Mouse (Mus musculus) ES-Bruce4 (cell line): ENCODE results near the gene Ipmk. TPM values are rescaled to one million over a fixed set of nuclear protein-coding genes. Genes with fewer than 3 reads are reported as not detected.

ENCODE experiments used
- H3K27ac ChIP-seq: 2 replicates; pipeline ENCODE4 v1.5.1; 2012; ENCODE audit warnings: low read length, inconsistent platforms; ENCODE audit not compliant: insufficient read depth
- H3K27me3 ChIP-seq: 2 replicates; pipeline ENCODE4 v1.6.1; 2012; ENCODE audit warnings: mild to moderate bottlenecking, low read length, inconsistent platforms; ENCODE audit not compliant: control insufficient read depth, poor library complexity, insufficient read depth, severe bottlenecking
- H3K36me3 ChIP-seq: 2 replicates; pipeline ENCODE4 v1.6.1; 2012; ENCODE audit warnings: inconsistent platforms, mild to moderate bottlenecking, low read length, moderate library complexity; ENCODE audit not compliant: control insufficient read depth, poor library complexity, insufficient read depth, severe bottlenecking
- H3K4me1 ChIP-seq: one replicate; pipeline ENCODE4 v1.8.1; 2011; ENCODE audit warnings: low read length; ENCODE audit not compliant: control insufficient read depth, insufficient read depth
- H3K4me3 ChIP-seq: 2 replicates; pipeline ENCODE4 v1.5.1; 2011; ENCODE audit warnings: low read depth, mild to moderate bottlenecking, low read length
- H3K9ac ChIP-seq: 2 replicates; pipeline ENCODE4 v1.6.1; 2012; ENCODE audit warnings: low read depth, mild to moderate bottlenecking, inconsistent platforms; ENCODE audit not compliant: poor library complexity, severe bottlenecking
- H3K9me3 ChIP-seq: replicated peaks from 2 replicates; pipeline ENCODE4 v1.6.1; 2012; ENCODE audit warnings: mild to moderate bottlenecking, low read length, inconsistent platforms; ENCODE audit not compliant: control insufficient read depth, poor library complexity, insufficient read depth, severe bottlenecking
- CTCF ChIP-seq: IDR thresholded peaks from one replicate; pipeline ENCODE4 v1.8.1; 2011; ENCODE audit warnings: low read depth, low read length
- EP300 ChIP-seq: IDR thresholded peaks from 2 replicates; pipeline ENCODE4 v1.6.1; 2011; ENCODE audit warnings: low read depth, low read length; ENCODE audit not compliant: insufficient read depth
- POLR2A ChIP-seq: IDR thresholded peaks from one replicate; pipeline ENCODE4 v1.8.1; 2011; ENCODE audit warnings: low read length; ENCODE audit not compliant: insufficient read depth
- polyA plus RNA-seq: library from polyadenylated mRNA; stranded (reverse); fragments of >200 nt; gene quantifications from 2 replicates; pipeline ENCODE4 v1.2.4, GENCODE M21; 2011; ENCODE audit warnings: low read depth; ENCODE audit not compliant: missing spikeins, insufficient read depth, insufficient read length

Ipmk gene
- polyA plus RNA-seq, 1 experiment = 41.4 TPM

- no peaks in the 10 kb centered on the region for H3K9me3 ChIP-seq
- H3K36me3 ChIP-seq = peaks cover 17% of the 10 kb centered on the region
- no peak overlapping the region for H3K27ac ChIP-seq
- no peaks in the 10 kb centered on the region for H3K27me3 ChIP-seq
- TF ChIP-seq EP300 (no peak), POLR2A (no peak), CTCF (no peak)
- H3K4me3 ChIP-seq = no peak overlapping the region
- no peak overlapping the region for H3K9ac ChIP-seq
- H3K4me1 ChIP-seq = no peaks in the 10 kb centered on the region
Observed at GRCm38 (mm10) chr10:71331908-71332307, 15.7 kb upstream of the Ipmk start.

GRCm38 (mm10) chr10:71332376-71332775, 15.2 kb upstream of the Ipmk start:
- Histone ChIP-seq H3K4me1 (peaks cover 1% of the 10 kb centered on the region), H3K9ac (no peak overlapping the region), H3K4me3 (no peak overlapping the region), H3K36me3 (peaks cover 17% of the 10 kb centered on the region), H3K9me3 (no peaks in the 10 kb centered on the region), H3K27me3 (no peaks in the 10 kb centered on the region), H3K27ac (no peak overlapping the region)
- TF ChIP-seq CTCF (peak; percentile 43), POLR2A (no peak)

- no peak overlapping the region for H3K4me3 ChIP-seq
- peaks cover 1% of the 10 kb centered on the region for H3K4me1 ChIP-seq
- H3K36me3 ChIP-seq = peaks cover 17% of the 10 kb centered on the region
- no peak overlapping the region for H3K9ac ChIP-seq
- no peaks in the 10 kb centered on the region for H3K27me3 ChIP-seq
- H3K9me3 ChIP-seq = no peaks in the 10 kb centered on the region
- H3K27ac ChIP-seq = no peak overlapping the region
- no peak for TF ChIP-seq EP300
Observed at GRCm38 (mm10) chr10:71332859-71333258, 14.7 kb upstream of the Ipmk start.

- H3K9ac ChIP-seq = no peak overlapping the region
- H3K4me1 ChIP-seq = peaks cover 9% of the 10 kb centered on the region
- H3K4me3 ChIP-seq = no peak overlapping the region
- H3K9me3 ChIP-seq = no peaks in the 10 kb centered on the region
- TF ChIP-seq EP300 (no peak), POLR2A (no peak), CTCF (no peak)
- no peaks in the 10 kb centered on the region for H3K27me3 ChIP-seq
- peaks cover 14% of the 10 kb centered on the region for H3K36me3 ChIP-seq
- no peak overlapping the region for H3K27ac ChIP-seq
Observed at GRCm38 (mm10) chr10:71337733-71338132, 9.8 kb upstream of the Ipmk start.

- H3K9ac ChIP-seq = no peak overlapping the region
- no peak overlapping the region for H3K27ac ChIP-seq
- no peaks in the 10 kb centered on the region for H3K9me3 ChIP-seq
- H3K27me3 ChIP-seq = no peaks in the 10 kb centered on the region
- H3K4me3 ChIP-seq = no peak overlapping the region
- no peak for TF ChIP-seq CTCF
- TF ChIP-seq POLR2A = no peak
- TF ChIP-seq EP300 = no peak
- H3K4me1 ChIP-seq = peaks cover 9% of the 10 kb centered on the region
- H3K36me3 ChIP-seq = peaks cover 14% of the 10 kb centered on the region
Observed at GRCm38 (mm10) chr10:71338156-71338905, 9.2 kb upstream of the Ipmk start.

GRCm38 (mm10) chr10:71339463-71339862, 8.1 kb upstream of the Ipmk start:
- no peak overlapping the region for H3K27ac ChIP-seq
- H3K4me1 ChIP-seq = peaks cover 10% of the 10 kb centered on the region
- H3K27me3 ChIP-seq = no peaks in the 10 kb centered on the region
- no peak overlapping the region; the same call in 1 of the 2 replicates for H3K4me3 ChIP-seq
- TF ChIP-seq POLR2A (no peak), EP300 (no peak), CTCF (no peak)
- peak overlapping the region; percentile 52; the same call in 1 of the 2 replicates for H3K9ac ChIP-seq
- no peaks in the 10 kb centered on the region for H3K9me3 ChIP-seq
- H3K36me3 ChIP-seq = peaks cover 14% of the 10 kb centered on the region
